Comparison of ENCODE assay signal across 18 mouse cellular contexts in genomic region chr19:25439807-25440206, GRCm38 (mm10).
DNase-seq lines count a peak whose midpoint lies in the region; ATAC-seq and TF ChIP-seq lines count a peak whose summit lies in the region.
"Had no signal": no experiment of that assay in that cellular context is flagged by ENCODE, and none has a peak within 500 bp of the region (broad histone marks: within the 10 kb centered on the region; RNA-seq: fewer than 3 reads in every experiment).

No protein-coding gene starts in this region.

- H3K4me3 ChIP-seq in hindbrain, embryonic 16.5 days (ENCODE audit: low read length), result no peak overlapping the region
- H3K4me3 ChIP-seq in hindbrain, embryonic 11.5 days (ENCODE audit: low read depth, low read length), result no peak overlapping the region
- no peak overlapping the region for H3K4me3 ChIP-seq in limb, embryonic 13.5 days
- no peak overlapping the region for H3K4me3 ChIP-seq in limb, embryonic 10.5 days
- H3K4me3 ChIP-seq in limb, embryonic 14.5 days (replicated peaks; ENCODE audit: low read length), result no peak overlapping the region
- no peak overlapping the region for H3K4me3 ChIP-seq in intestine, embryonic 16.5 days (ENCODE audit: low read length)
- H3K4me3 ChIP-seq: liver, embryonic 15.5 days had no signal

- no peak overlapping the region for H3K4me2 ChIP-seq in hindbrain, embryonic 16.5 days (ENCODE audit: low read length)
- H3K4me2 ChIP-seq in hindbrain, embryonic 11.5 days (replicated peaks; ENCODE audit: low read depth, low read length), result no peak overlapping the region
- H3K4me2 ChIP-seq in limb, embryonic 13.5 days (replicated peaks), result no peak overlapping the region
- H3K4me2 ChIP-seq in limb, embryonic 14.5 days (replicated peaks; ENCODE audit: low read depth, low read length, severe bottlenecking), result no peak overlapping the region
- H3K4me2 ChIP-seq in intestine, embryonic 16.5 days (ENCODE audit: low read depth, low read length), result no peak overlapping the region
- H3K4me2 ChIP-seq: liver, embryonic 15.5 days had no signal

- H3K9ac ChIP-seq in hindbrain, embryonic 16.5 days (ENCODE audit: low read depth, low read length), result no peak overlapping the region
- H3K9ac ChIP-seq in hindbrain, embryonic 11.5 days (ENCODE audit: low read depth, low read length), result no peak overlapping the region
- no peak overlapping the region for H3K9ac ChIP-seq in limb, embryonic 13.5 days
- H3K9ac ChIP-seq in limb, embryonic 14.5 days (ENCODE audit: low read depth, low read length, severe bottlenecking), result no peak overlapping the region
- no peak overlapping the region for H3K9ac ChIP-seq in intestine, embryonic 16.5 days (ENCODE audit: low read depth, low read length)
- H3K9ac ChIP-seq: liver, embryonic 15.5 days had no signal

- TF ChIP-seq POLR2A in limb, embryonic 14.5 days (IDR thresholded peaks at IDR 0.05; ENCODE audit: borderline replicate concordance, extremely low read depth, insufficient read depth, insufficient read length), result no peak

- no peak for DNase-seq in hindbrain, embryonic 11.5 days (ENCODE audit: low spot score)
- DNase-seq in limb, embryonic 10.5 days (ENCODE audit: low spot score), result no peak
- peak; percentile 55 for DNase-seq in limb, embryonic 14.5 days (ENCODE audit: low spot score)
- peak; percentile 16 for DNase-seq in mesoderm, embryonic 11.5 days (ENCODE audit: low read depth, low spot score)
- no peak for DNase-seq in urinary bladder, adult 18-20 months (ENCODE audit: low spot score in 2 of 2)
- DNase-seq: adrenal gland, postnatal 10 days; cerebellum, adult 8-10 months; embryo, embryonic 11 days; heart, adult 11 months; kidney, adult 2 months; kidney, postnatal 25 days; lung, postnatal 10 days; retina, postnatal 1 day; thymus, postnatal 4 days had no signal

- ATAC-seq in hindbrain, embryonic 16.5 days, result peak; percentile 77
- no peak for ATAC-seq in hindbrain, embryonic 11.5 days (ENCODE audit: low FRiP score)
- peak; percentile 59; the same call in 1 of the 2 replicates for ATAC-seq in limb, embryonic 13.5 days (ENCODE audit: low FRiP score, low read depth)
- ATAC-seq in limb, embryonic 14.5 days (ENCODE audit: low FRiP score, low read depth), result peak; percentile 66; the same call in 1 of the 2 replicates
- ATAC-seq in intestine, embryonic 16.5 days, result no peak

- WGBS in hindbrain, embryonic 16.5 days, result 37% methylated on average over 6 of the region's 6 CpGs
- 53% methylated on average over 6 of the region's 6 CpGs for WGBS in hindbrain, embryonic 11.5 days
- WGBS in limb, embryonic 13.5 days, result 84% methylated on average over 6 of the region's 6 CpGs
- 91% methylated on average over 6 of the region's 6 CpGs for WGBS in limb, embryonic 10.5 days
- WGBS in limb, embryonic 14.5 days, result 77% methylated on average over 6 of the region's 6 CpGs
- 64% methylated on average over 6 of the region's 6 CpGs for WGBS in intestine, embryonic 16.5 days

- H3K27me3 ChIP-seq in hindbrain, embryonic 16.5 days (replicated peaks; ENCODE audit: control insufficient read depth, insufficient read depth, low read length), result no peaks in the 10 kb centered on the region
- H3K27me3 ChIP-seq in hindbrain, embryonic 11.5 days (ENCODE audit: control insufficient read depth, insufficient read depth, low read length), result no peaks in the 10 kb centered on the region
- H3K27me3 ChIP-seq in limb, embryonic 13.5 days, result no peaks in the 10 kb centered on the region
- no peaks in the 10 kb centered on the region for H3K27me3 ChIP-seq in limb, embryonic 10.5 days (ENCODE audit: low read depth, poor library complexity, severe bottlenecking)
- H3K27me3 ChIP-seq in limb, embryonic 14.5 days (ENCODE audit: control insufficient read depth, insufficient read depth, low read length), result no peaks in the 10 kb centered on the region
- no peaks in the 10 kb centered on the region for H3K27me3 ChIP-seq in intestine, embryonic 16.5 days (replicated peaks; ENCODE audit: control insufficient read depth, insufficient read depth, low read length)
- H3K27me3 ChIP-seq: liver, embryonic 15.5 days had no signal

- no peaks in the 10 kb centered on the region for H3K9me3 ChIP-seq in hindbrain, embryonic 16.5 days (ENCODE audit: control insufficient read depth, low read length)
- H3K9me3 ChIP-seq in hindbrain, embryonic 11.5 days (ENCODE audit: control insufficient read depth, low read length), result no peaks in the 10 kb centered on the region
- H3K9me3 ChIP-seq in limb, embryonic 13.5 days, result no peaks in the 10 kb centered on the region; the same call in 1 of the 2 replicates
- H3K9me3 ChIP-seq in limb, embryonic 10.5 days (replicated peaks), result no peaks in the 10 kb centered on the region
- H3K9me3 ChIP-seq in limb, embryonic 14.5 days (ENCODE audit: control insufficient read depth, low read length), result no peaks in the 10 kb centered on the region
- H3K9me3 ChIP-seq in intestine, embryonic 16.5 days (ENCODE audit: control insufficient read depth, low read length), result no peaks in the 10 kb centered on the region
- H3K9me3 ChIP-seq: liver, embryonic 15.5 days had no signal

- no peak overlapping the region for H3K27ac ChIP-seq in hindbrain, embryonic 16.5 days (ENCODE audit: low read depth, low read length)
- H3K27ac ChIP-seq in hindbrain, embryonic 11.5 days (ENCODE audit: low read depth, low read length), result no peak overlapping the region
- no peak overlapping the region for H3K27ac ChIP-seq in limb, embryonic 13.5 days
- H3K27ac ChIP-seq in limb, embryonic 10.5 days, result no peak overlapping the region
- H3K27ac ChIP-seq in limb, embryonic 14.5 days (replicated peaks; ENCODE audit: low read depth, low read length), result no peak overlapping the region
- no peak overlapping the region for H3K27ac ChIP-seq in intestine, embryonic 16.5 days (ENCODE audit: low read length)
- H3K27ac ChIP-seq: liver, embryonic 15.5 days had no signal

- H3K4me1 ChIP-seq in hindbrain, embryonic 16.5 days (ENCODE audit: control insufficient read depth, insufficient read depth, low read depth, low read length), result peaks cover 5% of the 10 kb centered on the region; the same call in 1 of the 2 replicates
- H3K4me1 ChIP-seq in hindbrain, embryonic 11.5 days (replicated peaks; ENCODE audit: control insufficient read depth, insufficient read depth, low read length), result no peaks in the 10 kb centered on the region
- H3K4me1 ChIP-seq in limb, embryonic 13.5 days, result peaks cover 37% of the 10 kb centered on the region
- peaks cover 9% of the 10 kb centered on the region for H3K4me1 ChIP-seq in limb, embryonic 10.5 days
- H3K4me1 ChIP-seq in limb, embryonic 14.5 days (ENCODE audit: control insufficient read depth, insufficient read depth, low read length), result peaks cover 7% of the 10 kb centered on the region; the same call in 1 of the 2 replicates
- H3K4me1 ChIP-seq in intestine, embryonic 16.5 days (ENCODE audit: control insufficient read depth, insufficient read depth, low read length), result peaks cover 3% of the 10 kb centered on the region; the same call in 1 of the 2 replicates

- H3K36me3 ChIP-seq in hindbrain, embryonic 16.5 days (ENCODE audit: control insufficient read depth, insufficient read depth, low read length), result no peaks in the 10 kb centered on the region
- H3K36me3 ChIP-seq in hindbrain, embryonic 11.5 days (ENCODE audit: control insufficient read depth, insufficient read depth, low read length), result no peaks in the 10 kb centered on the region
- H3K36me3 ChIP-seq in limb, embryonic 13.5 days, result peaks cover under 1% of the 10 kb centered on the region; the same call in 1 of the 2 replicates
- no peaks in the 10 kb centered on the region for H3K36me3 ChIP-seq in limb, embryonic 10.5 days
- H3K36me3 ChIP-seq in limb, embryonic 14.5 days (ENCODE audit: control insufficient read depth, insufficient read depth, low read length), result no peaks in the 10 kb centered on the region
- no peaks in the 10 kb centered on the region for H3K36me3 ChIP-seq in intestine, embryonic 16.5 days (ENCODE audit: control insufficient read depth, insufficient read depth, low read length)
- H3K36me3 ChIP-seq: liver, embryonic 15.5 days had no signal

Comparison
In these comparisons a context has a peak if more than half of its experiments do, and no peak if none do; other contexts are left out.
1. ATAC-seq: peak in hindbrain, embryonic 16.5 days (single experiment), limb, embryonic 13.5 days (single experiment) and limb, embryonic 14.5 days (single experiment); none in hindbrain, embryonic 11.5 days (single experiment) and intestine, embryonic 16.5 days (single experiment).
2. DNase-seq: peak in limb, embryonic 14.5 days (single experiment) and mesoderm, embryonic 11.5 days (single experiment); none in hindbrain, embryonic 11.5 days (single experiment), limb, embryonic 10.5 days (single experiment) and urinary bladder, adult 18-20 months (0 of 2).